In the genomic region with DNA sequence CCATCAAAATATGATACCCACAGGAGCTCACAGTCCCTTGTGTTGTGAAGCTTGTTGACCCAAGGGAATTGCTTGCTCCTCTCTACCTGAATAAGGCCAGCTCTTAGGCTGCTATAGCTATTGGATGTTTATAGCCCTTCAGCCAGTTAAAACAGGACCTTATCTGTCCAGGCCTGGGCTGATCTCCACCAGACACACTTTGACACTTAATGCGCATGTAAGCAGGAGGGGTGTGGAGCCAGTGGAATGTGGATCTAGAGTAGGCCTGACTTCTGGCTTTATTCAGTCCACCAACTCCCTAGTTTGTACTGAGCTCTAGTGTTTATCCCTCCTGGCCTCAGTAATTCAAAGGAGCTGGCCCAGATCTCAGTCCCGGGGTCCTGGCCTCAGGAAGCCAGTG, we compare ENCODE assay signal across 15 mouse cellular contexts. TPM values are rescaled to one million over a fixed set of nuclear protein-coding genes. Genes with fewer than 3 reads are reported as not detected.
DNase-seq lines count a peak whose midpoint lies in the region; ATAC-seq and TF ChIP-seq lines count a peak whose summit lies in the region.
"Had no signal": no experiment of that assay in that cellular context is flagged by ENCODE, and none has a peak within 500 bp of the region (broad histone marks: within the 10 kb centered on the region; RNA-seq: fewer than 3 reads in every experiment).

No protein-coding gene starts in this region.

- peak; percentile 63 for ATAC-seq in intestine, postnatal 0 days
- peak; percentile 65 for ATAC-seq in megakaryocyte-erythroid progenitor cell, adult 5-6 weeks (replicated peaks; ENCODE audit: low FRiP score, low TSS enrichment, poor library complexity, severe bottlenecking)
- ATAC-seq: Patski had no signal

- H3K27me3 ChIP-seq in intestine, postnatal 0 days (replicated peaks; ENCODE audit: control insufficient read depth, insufficient read depth, low read length), result no peaks in the 10 kb centered on the region
- no peaks in the 10 kb centered on the region for H3K27me3 ChIP-seq in forebrain, embryonic 10.5 days (ENCODE audit: poor library complexity, severe bottlenecking)
- H3K27me3 ChIP-seq: embryonic facial prominence, embryonic 13.5 days; hindbrain, embryonic 15.5 days; Patski had no signal

- H3K9me3 ChIP-seq in intestine, postnatal 0 days (ENCODE audit: control insufficient read depth), result no peaks in the 10 kb centered on the region
- no peaks in the 10 kb centered on the region for H3K9me3 ChIP-seq in forebrain, embryonic 10.5 days
- H3K9me3 ChIP-seq: embryonic facial prominence, embryonic 13.5 days; hindbrain, embryonic 15.5 days had no signal

- H3K4me3 ChIP-seq in intestine, postnatal 0 days (ENCODE audit: low read depth, low read length), result no peak overlapping the region
- H3K4me3 ChIP-seq in forebrain, embryonic 10.5 days, result no peak overlapping the region
- H3K4me3 ChIP-seq: embryonic facial prominence, embryonic 13.5 days; hindbrain, embryonic 15.5 days had no signal

- H3K27ac ChIP-seq in intestine, postnatal 0 days (ENCODE audit: low read depth, low read length), result peak overlapping the region; percentile 74; the same call in 1 of the 2 replicates
- H3K27ac ChIP-seq in forebrain, embryonic 10.5 days, result no peak overlapping the region
- H3K27ac ChIP-seq: embryonic facial prominence, embryonic 13.5 days; hindbrain, embryonic 15.5 days had no signal

- DNase-seq in kidney, adult 11 months, result peak; percentile 48
- no peak for DNase-seq in kidney, postnatal 10 days
- peak; percentile 39 to 54 for DNase-seq in heart, adult 9 months (ENCODE audit: low spot score in 2 of 2)
- DNase-seq in embryo, embryonic 11 days, result no peak
- DNase-seq in forebrain, embryonic 10.5 days (ENCODE audit: extremely low spot score, low spot score), result no peak
- no peak for DNase-seq in embryo, embryonic 9.5 days (ENCODE audit: extremely low spot score)
- DNase-seq: adrenal gland, postnatal 14 days; cerebellum, adult 8-10 months; lung, adult 18-20 months; thymus, postnatal 4 days had no signal

- 18% methylated on average over 2 of the region's 2 CpGs for WGBS in intestine, postnatal 0 days
- 90% methylated on average over 2 of the region's 2 CpGs for WGBS in forebrain, embryonic 10.5 days

- H3K4me2 ChIP-seq in intestine, postnatal 0 days (replicated peaks; ENCODE audit: low read depth), result no peak overlapping the region
- H3K4me2 ChIP-seq: embryonic facial prominence, embryonic 13.5 days; hindbrain, embryonic 15.5 days had no signal

- peaks cover 15% of the 10 kb centered on the region for H3K4me1 ChIP-seq in intestine, postnatal 0 days (replicated peaks; ENCODE audit: control insufficient read depth, insufficient read depth, low read length)
- peaks cover 43% of the 10 kb centered on the region for H3K4me1 ChIP-seq in forebrain, embryonic 10.5 days

- no peaks in the 10 kb centered on the region for H3K36me3 ChIP-seq in intestine, postnatal 0 days (ENCODE audit: control insufficient read depth, insufficient read depth)
- H3K36me3 ChIP-seq in forebrain, embryonic 10.5 days (replicated peaks), result peaks cover 29% of the 10 kb centered on the region
- H3K36me3 ChIP-seq: embryonic facial prominence, embryonic 13.5 days; hindbrain, embryonic 15.5 days had no signal

- no peak for TF ChIP-seq CTCF in intestine, postnatal 0 days (IDR thresholded peaks at IDR 0.05; ENCODE audit: low read depth)

- H3K9ac ChIP-seq in intestine, postnatal 0 days (ENCODE audit: low read depth, low read length), result no peak overlapping the region
- H3K9ac ChIP-seq: embryonic facial prominence, embryonic 13.5 days; hindbrain, embryonic 15.5 days had no signal

RNA-seq across cellular contexts. Expression of a gene that starts 42.1 kb away (rescaled TPM):
- 5.6 and 5.7 TPM in 2 replicates for polyA plus RNA-seq in intestine, postnatal 0 days (2015; fragmentation: Nextera tagmentation; extraction: Ambion mirVana)
- total RNA-seq in megakaryocyte-erythroid progenitor cell, adult 5-6 weeks (2014; fragmentation: Nextera tagmentation), result 21.5 and 23.6 TPM in 2 replicates
- 4.6 and 5.4 TPM in 2 replicates for total RNA-seq in megakaryocyte-erythroid progenitor cell, adult 5-6 weeks (2017)
- polyA plus RNA-seq in forebrain, embryonic 10.5 days (2016; fragmentation: Nextera tagmentation; extraction: Ambion mirVana), result 7.1 and 7.3 TPM in 2 replicates

Comparison
In these comparisons a context has a peak if more than half of its experiments do, and no peak if none do; other contexts are left out.
1. DNase-seq: peak in kidney, adult 11 months (single experiment) and heart, adult 9 months (2 of 2); none in kidney, postnatal 10 days (single experiment), embryo, embryonic 11 days (single experiment), forebrain, embryonic 10.5 days (single experiment) and embryo, embryonic 9.5 days (single experiment).